Mouse (Mus musculus) kidney, postnatal 4 days (tissue): ENCODE results near the gene Lrfn1.

Source experiments
- DNase-seq, 2 experiments: peaks; one replicate each; pipeline ENCODE4 v3.0.0; 2021; ENCODE audit warnings: mixed read lengths in 2 of 2

Gene Lrfn1

DNA sequence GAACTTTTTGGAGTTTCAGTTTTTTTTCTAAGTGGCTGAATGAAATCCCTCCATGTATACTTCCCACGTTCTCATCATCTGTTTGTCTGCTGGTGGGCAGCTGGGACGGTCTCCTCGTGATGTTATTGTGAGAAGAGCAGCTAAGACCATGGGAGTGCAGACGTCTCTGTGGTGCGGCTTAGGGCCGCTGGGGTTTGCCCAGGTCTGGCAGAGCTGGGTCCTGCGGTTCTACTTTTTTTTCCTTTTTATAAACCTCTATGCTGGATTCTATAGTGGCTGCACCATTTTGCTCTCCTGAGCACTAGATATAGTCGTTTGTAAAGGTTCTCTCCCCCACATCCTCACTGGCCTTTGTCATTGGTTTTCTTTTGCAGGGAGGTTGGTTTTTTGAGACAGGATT, 59.7 kb downstream of the Lrfn1 start:
- no peak for DNase-seq
